Mouse (Mus musculus) limb, embryonic 10.5 days (tissue): ENCODE results near the gene Fgfr1op2. TPM values are rescaled to one million over a fixed set of nuclear protein-coding genes. Genes with fewer than 3 reads are reported as not detected.

Source experiments
- DNase-seq: peaks from one replicate; pipeline ENCODE4 v3.0.0-alpha.2; 2017; ENCODE audit warnings: low spot score
- H3K27ac ChIP-seq: fragments of 300-500 bp; sonication (generic); 2 replicates; pipeline ENCODE4 v1.5.1; 2016; ENCODE audit warnings: mild to moderate bottlenecking
- H3K27me3 ChIP-seq: fragments of 300-500 bp; sonication (generic); 2 replicates; pipeline ENCODE4 v1.6.1; 2016; ENCODE audit warnings: low read depth, mild to moderate bottlenecking; ENCODE audit not compliant: poor library complexity, severe bottlenecking
- H3K36me3 ChIP-seq: fragments of 300-500 bp; sonication (generic); 2 replicates; pipeline ENCODE4 v1.6.1; 2016; ENCODE audit warnings: mild to moderate bottlenecking, moderate library complexity
- H3K4me1 ChIP-seq: fragments of 300-500 bp; sonication (generic); 2 replicates; pipeline ENCODE4 v1.6.1; 2016
- H3K4me3 ChIP-seq: fragments of 300-500 bp; sonication (generic); 2 replicates; pipeline ENCODE4 v1.5.1; 2016; ENCODE audit warnings: mild to moderate bottlenecking, moderate library complexity
- H3K9me3 ChIP-seq: fragments of 300-500 bp; sonication (generic); replicated peaks from 2 replicates; pipeline ENCODE4 v1.6.1; 2016; ENCODE audit warnings: mild to moderate bottlenecking
- WGBS: fragments of 180-500 bp; shearing (Covaris S2); methylation state at CpG from one replicate; pipeline ENCODE4 v1.1.7; 2016; 5-methylcytosine and 5-hydroxymethylcytosine counted together
- polyA plus RNA-seq: library from polyadenylated mRNA; unstranded; fragments of >200 nt; fragmentation: Nextera tagmentation; extraction: Ambion mirVana; gene quantifications from 2 replicates; pipeline ENCODE4 v1.2.1, GENCODE M21; 2016

Fgfr1op2 gene
- polyA plus RNA-seq, 1 experiment from 2014 or later: 87.8 TPM

DNA sequence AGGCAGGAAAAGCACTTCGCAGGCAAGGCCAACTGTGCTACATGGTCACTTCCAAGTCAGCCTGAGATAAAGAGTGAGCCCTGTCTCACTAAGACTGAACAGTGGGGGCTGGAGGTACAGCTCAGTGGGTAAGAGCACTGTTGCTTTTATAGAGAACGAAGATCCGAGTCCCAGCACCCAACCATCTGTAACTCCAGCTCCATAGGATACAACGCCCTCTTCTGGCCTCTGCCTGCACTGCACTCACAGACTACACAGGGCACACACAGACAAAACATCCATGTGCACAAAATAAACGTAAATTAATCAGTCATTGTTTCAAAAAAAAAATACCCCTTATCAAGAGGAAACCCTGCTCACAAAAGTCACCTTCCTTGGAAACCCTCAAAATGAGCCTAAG, 36.9 kb downstream of the Fgfr1op2 start:
- Histone ChIP-seq H3K4me1 (no peaks in the 10 kb centered on the region), H3K4me3 (no peak overlapping the region), H3K36me3 (peaks cover 84% of the 10 kb centered on the region), H3K27ac (no peak overlapping the region), H3K27me3 (no peaks in the 10 kb centered on the region), H3K9me3 (no peaks in the 10 kb centered on the region)
- DNase-seq: no peak
- WGBS: 94% methylated on average over 5 of the region's 5 CpGs

DNA sequence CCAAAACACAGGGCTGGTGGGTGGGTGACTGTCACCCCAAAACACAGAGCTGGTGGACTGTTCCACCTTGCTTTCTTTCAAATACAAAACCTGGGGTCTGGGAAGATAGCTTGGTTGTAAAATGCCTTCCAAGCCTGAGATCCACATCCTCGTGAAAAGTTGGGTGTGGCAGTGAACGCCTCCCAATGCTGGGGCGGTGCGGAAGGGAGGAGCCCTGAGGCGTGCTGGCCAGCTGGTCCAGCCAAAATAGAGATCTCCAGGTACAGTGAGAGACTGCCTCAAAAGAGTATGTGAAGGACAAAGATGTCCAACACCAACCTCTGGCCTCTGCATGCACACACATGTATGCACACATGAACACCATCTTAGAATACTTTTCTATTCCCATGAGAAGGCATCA, 37.5 kb downstream of the Fgfr1op2 start:
- peaks cover 81% of the 10 kb centered on the region for H3K36me3 ChIP-seq
- H3K9me3 ChIP-seq: no peaks in the 10 kb centered on the region
- no peaks in the 10 kb centered on the region for H3K4me1 ChIP-seq
- H3K27me3 ChIP-seq: no peaks in the 10 kb centered on the region
- H3K4me3 ChIP-seq: no peak overlapping the region
- WGBS: 94% methylated on average over 5 of the region's 5 CpGs
- H3K27ac ChIP-seq: no peak overlapping the region
- no peak for DNase-seq

DNA sequence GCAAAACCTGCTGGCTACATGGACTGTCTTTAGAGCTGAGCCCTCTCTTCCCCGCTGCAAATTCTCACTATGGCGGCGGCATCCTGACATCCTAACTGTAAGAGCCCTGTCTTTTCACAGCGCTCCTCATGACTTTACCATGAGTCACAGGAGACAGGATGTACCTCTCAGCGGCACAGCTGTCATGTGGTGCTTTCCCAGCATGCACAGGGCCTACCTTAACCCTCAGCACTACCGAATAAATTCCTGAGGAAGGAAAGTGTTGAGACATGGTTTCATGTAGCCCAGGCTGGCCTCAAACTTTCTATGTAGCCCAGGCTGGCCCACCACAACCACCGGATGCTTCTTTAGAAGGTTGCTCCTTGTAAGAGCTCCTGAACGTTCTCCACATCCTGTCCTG, 38.9 kb downstream of the Fgfr1op2 start:
- Histone ChIP-seq H3K27ac (no peak overlapping the region), H3K4me3 (no peak overlapping the region), H3K4me1 (no peaks in the 10 kb centered on the region), H3K36me3 (peaks cover 78% of the 10 kb centered on the region), H3K27me3 (no peaks in the 10 kb centered on the region), H3K9me3 (no peaks in the 10 kb centered on the region)
- no peak for DNase-seq
- 94% methylated on average over 8 of the region's 8 CpGs for WGBS

DNA sequence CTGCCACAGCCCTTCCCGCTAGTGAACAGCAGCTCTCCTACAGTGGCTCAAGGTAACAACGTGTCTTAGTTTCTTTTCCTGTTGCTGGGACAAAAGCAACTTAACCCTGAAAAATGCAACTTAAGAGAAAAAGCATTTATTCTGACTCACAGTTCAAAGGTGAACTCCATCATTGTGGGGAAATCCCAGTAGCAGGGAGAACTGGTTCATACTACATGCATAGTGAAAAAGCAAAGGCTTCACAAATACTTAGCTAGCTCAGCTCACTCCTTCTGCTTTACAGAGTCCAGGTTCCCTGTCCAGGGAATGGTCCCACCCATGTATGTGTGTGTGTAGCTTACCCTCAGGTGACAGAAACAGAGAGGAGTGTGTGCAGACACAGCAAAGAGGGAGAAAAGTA, 39.7 kb downstream of the Fgfr1op2 start:
- H3K27me3 ChIP-seq: no peaks in the 10 kb centered on the region
- no peak for DNase-seq
- H3K27ac ChIP-seq: no peak overlapping the region
- peaks cover 81% of the 10 kb centered on the region for H3K36me3 ChIP-seq
- no peaks in the 10 kb centered on the region for H3K4me1 ChIP-seq
- no peaks in the 10 kb centered on the region for H3K9me3 ChIP-seq
- H3K4me3 ChIP-seq: no peak overlapping the region
- 97% methylated on average over 2 of the region's 2 CpGs for WGBS

DNA sequence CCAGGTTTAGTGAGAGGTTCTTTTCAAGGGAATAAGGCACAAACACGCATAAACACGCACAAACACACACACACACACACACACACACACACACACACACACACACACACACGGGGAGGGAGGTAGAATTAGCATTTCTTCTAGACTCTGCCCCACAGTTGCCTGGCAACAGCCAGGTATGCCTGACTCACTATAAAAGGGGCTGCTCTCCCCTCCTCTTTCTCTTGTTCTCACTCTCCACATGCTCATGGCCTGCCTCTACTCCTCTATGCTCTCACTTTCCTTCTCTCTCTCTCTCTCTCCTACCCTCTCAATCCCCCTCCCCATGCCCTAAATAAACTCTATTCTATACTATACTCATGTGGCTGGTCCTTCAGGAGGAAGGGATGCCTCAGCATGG, 51.1 kb downstream of the Fgfr1op2 start:
- Histone ChIP-seq H3K4me3 (no peak overlapping the region), H3K9me3 (no peaks in the 10 kb centered on the region)
- WGBS: 88% methylated on average over 3 of the region's 3 CpGs

DNA sequence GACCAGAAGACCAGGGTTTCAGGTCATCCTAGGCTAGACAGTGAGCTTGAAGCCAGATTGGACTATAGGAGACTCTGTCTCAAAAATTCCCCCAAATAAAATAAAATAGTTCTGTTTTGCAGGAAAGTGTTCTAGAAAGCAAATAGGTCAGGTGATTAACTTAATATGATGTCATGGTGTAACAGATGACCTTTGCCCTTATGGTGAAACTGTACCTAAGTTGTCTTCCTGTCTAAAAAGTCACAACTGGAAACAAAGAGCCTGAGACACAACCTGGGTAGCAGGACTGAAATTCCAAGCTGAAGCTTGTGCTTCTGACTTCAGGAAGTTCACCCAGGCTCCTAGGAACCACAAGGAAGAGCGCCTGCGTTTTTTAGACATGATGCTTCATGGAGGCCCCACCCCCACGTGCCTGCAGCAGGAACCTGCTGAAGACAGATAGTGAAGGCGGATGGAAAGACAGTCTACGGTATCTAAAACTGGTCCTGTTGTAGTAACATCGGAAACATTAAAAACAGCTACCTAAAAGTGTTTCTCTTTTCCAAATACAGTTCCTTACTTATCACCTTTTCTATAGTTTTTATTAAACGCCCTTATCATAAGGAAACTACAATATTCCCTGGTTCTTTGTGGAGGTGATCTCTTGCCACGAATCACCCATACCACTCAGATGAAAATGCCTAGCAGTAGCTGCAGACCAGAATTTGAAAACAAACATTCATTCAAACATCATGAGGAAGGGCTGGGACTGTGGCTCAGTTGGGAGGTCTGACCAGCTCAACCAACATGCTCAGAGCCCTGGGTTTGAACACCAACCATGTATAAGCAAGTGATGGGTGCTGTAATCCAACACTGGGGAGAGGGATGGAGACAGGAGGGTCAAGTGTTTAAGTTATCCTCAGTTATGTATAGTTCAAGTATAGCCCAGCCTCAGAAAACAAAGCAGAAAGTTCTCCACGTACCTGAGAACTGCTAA, 53.1 kb downstream of the Fgfr1op2 start:
- Histone ChIP-seq H3K4me1 (peaks cover 26% of the 10 kb centered on the region), H3K9me3 (no peaks in the 10 kb centered on the region), H3K27me3 (no peaks in the 10 kb centered on the region), H3K27ac (no peak overlapping the region), H3K36me3 (peaks cover 2% of the 10 kb centered on the region; the same call in 1 of the 2 replicates), H3K4me3 (no peak overlapping the region)
- WGBS: 84% methylated on average over 9 of the region's 9 CpGs
- no peak for DNase-seq

More for the DNA sequence above, 51.1 kb downstream of the Fgfr1op2 start:
- Histone ChIP-seq H3K27me3 (no peaks in the 10 kb centered on the region), H3K4me1 (peaks cover 13% of the 10 kb centered on the region), H3K27ac (no peak overlapping the region), H3K36me3 (peaks cover 18% of the 10 kb centered on the region)
- DNase-seq: no peak

DNA sequence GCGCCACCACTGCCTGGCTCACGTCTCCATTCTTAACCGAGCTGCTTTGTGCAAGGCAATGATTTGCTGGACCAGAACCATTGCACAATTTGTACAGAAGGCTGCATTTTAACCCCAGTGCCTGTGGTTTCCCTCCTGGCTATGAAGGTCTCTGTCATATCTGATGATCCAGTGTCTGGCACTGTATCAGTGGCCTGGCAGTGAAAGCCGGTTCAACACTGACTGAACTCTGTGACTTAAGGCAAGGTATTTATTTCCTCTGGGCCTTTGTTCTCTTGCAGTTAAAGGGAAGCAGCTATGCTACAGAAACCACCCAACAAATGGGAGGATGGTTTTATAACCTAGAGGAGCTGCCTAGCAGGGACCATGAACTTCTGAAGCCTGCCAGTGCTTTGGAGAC, 54.0 kb downstream of the Fgfr1op2 start:
- Histone ChIP-seq H3K36me3 (no peaks in the 10 kb centered on the region), H3K4me1 (peaks cover 26% of the 10 kb centered on the region), H3K4me3 (no peak overlapping the region), H3K9me3 (no peaks in the 10 kb centered on the region), H3K27ac (no peak overlapping the region), H3K27me3 (no peaks in the 10 kb centered on the region)
- 87% methylated on average over 4 of the region's 4 CpGs for WGBS
- DNase-seq: no peak

DNA sequence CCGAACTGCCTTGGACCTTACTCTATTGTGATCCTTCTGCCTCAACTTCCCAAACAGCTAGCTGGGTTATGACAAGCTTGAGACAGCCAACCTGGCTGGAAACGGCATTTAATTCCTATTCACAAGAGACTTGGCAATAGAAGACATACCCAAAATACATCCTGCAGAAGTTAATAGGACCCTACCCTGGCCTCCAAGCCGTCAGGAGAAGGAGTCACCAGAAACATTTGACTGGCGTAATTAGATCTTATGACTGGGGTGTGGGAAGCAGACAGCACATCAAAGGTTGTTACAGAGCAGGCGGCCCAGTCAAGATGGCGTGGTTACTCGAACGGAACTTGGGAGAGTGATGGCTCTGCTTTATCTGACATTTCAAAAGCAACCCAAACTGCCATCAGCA, 54.8 kb downstream of the Fgfr1op2 start:
- H3K4me1 ChIP-seq: peaks cover 26% of the 10 kb centered on the region
- H3K9me3 ChIP-seq: no peaks in the 10 kb centered on the region
- H3K36me3 ChIP-seq: no peaks in the 10 kb centered on the region
- WGBS: 45% methylated on average over 8 of the region's 8 CpGs
- no peak for DNase-seq
- no peak overlapping the region for H3K27ac ChIP-seq
- no peak overlapping the region for H3K4me3 ChIP-seq
- no peaks in the 10 kb centered on the region for H3K27me3 ChIP-seq

DNA sequence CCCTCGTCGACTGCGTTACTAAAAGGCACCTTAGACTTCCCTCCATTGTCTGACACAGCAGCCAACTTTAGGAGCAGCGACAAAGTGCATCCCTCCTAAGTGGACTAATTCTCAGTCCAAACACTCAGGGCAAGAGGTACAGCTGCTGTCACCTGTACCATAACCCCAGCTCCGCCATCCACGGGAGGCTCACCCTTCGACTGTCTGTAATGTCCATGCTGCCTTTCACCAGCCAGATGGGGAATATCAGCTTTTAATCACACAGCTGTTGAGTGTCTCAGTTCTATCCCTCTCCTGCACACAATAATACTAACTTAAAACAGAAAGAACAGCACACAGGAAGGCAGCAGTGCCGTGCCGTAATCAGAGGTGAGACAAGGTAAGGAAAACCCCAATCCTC, 55.4 kb downstream of the Fgfr1op2 start:
- DNase-seq: no peak
- H3K9me3 ChIP-seq: no peaks in the 10 kb centered on the region
- H3K36me3 ChIP-seq: no peaks in the 10 kb centered on the region
- 83% methylated on average over 9 of the region's 9 CpGs for WGBS
- no peak overlapping the region for H3K4me3 ChIP-seq
- peaks cover 26% of the 10 kb centered on the region for H3K4me1 ChIP-seq
- H3K27ac ChIP-seq: no peak overlapping the region
- no peaks in the 10 kb centered on the region for H3K27me3 ChIP-seq

DNA sequence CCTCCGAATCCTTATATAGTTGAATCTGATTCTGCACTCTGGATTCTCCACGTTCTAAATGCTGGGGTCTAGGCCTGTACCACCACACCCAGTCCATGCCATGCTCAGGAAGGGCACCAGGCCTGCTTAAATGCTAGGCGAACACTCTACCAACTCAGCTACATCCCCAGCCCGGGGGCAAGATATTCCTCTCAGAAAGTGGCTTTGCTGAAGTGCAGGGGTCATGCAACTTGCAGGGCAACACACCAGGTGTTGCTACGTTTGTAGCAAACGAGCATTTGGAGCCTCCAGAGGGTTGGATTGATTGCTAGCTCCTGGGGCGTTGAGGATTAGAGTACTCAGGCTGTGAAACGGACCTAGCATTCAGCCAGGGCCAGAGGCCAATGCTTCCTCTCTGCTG, 56.1 kb downstream of the Fgfr1op2 start:
- WGBS: 46% methylated on average over 8 of the region's 8 CpGs
- Histone ChIP-seq H3K36me3 (no peaks in the 10 kb centered on the region), H3K27ac (peak overlapping the region; percentile 92; the same call in 1 of the 2 replicates), H3K9me3 (no peaks in the 10 kb centered on the region), H3K27me3 (no peaks in the 10 kb centered on the region), H3K4me3 (peak overlapping the region; percentile 78), H3K4me1 (peaks cover 26% of the 10 kb centered on the region)
- DNase-seq: peak; percentile 44

DNA sequence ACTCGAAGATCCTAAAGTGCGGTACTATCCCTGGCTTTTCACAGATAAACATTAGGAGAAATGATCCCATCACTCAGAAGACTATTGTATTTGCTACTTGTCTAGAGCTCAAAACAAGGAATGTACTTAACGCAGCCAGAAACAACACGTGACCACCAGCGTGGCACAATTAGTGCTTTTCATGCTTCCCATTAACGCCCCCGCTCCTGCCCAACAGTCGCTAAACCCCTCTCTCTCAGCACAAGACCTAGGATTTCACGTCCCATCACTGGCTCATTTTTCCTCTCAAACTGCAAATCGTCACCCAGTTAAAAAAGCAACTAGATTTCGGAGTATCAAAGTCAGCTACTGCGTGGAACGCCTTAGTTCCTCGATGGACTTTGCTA, 56.6 kb downstream of the Fgfr1op2 start:
- Histone ChIP-seq H3K27ac (peak overlapping the region; percentile 92), H3K4me1 (peaks cover 26% of the 10 kb centered on the region), H3K9me3 (no peaks in the 10 kb centered on the region), H3K4me3 (peak overlapping the region; percentile 78), H3K27me3 (no peaks in the 10 kb centered on the region), H3K36me3 (no peaks in the 10 kb centered on the region)
- no peak for DNase-seq
- WGBS: 16% methylated on average over 14 of the region's 14 CpGs

DNA sequence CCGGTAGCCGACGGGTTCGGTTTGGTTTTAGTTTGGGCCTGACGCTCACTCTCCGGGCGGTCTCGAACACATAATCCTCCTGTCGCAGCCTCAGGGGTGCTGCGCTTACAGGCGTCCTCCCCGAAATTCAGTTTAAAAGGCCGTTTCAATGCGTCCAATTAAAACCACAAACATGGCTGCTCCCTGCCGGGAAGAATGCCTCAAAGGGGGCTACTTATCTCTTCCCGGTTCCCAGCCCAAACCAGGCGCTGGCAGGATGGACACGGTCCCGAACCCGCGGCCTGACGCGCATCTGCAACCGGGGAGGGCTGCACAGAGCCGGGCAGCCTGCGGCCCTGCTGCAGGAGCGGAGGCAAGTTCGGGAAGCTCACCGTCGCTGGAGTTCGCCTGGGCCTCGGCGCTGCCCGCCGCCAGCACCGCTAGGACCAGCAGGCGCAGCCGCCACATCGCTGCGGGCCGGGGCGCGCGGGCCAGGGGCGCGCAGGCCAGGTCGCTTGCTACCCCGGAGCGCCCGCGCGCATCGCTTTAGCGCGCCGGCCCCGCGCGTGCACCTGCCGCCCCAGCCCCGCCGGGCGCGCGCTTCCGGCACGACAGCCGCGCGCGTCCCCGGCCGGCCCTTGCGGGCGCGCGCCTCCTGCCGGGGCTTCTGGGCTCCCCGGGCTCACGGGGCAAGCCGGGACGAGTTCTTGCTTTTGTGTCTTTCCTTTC, 57.2 kb downstream of the Fgfr1op2 start:
- Histone ChIP-seq H3K4me1 (peaks cover 26% of the 10 kb centered on the region), H3K4me3 (peak overlapping the region; percentile 78), H3K36me3 (no peaks in the 10 kb centered on the region), H3K9me3 (no peaks in the 10 kb centered on the region), H3K27ac (peak overlapping the region; percentile 92), H3K27me3 (no peaks in the 10 kb centered on the region)
- DNase-seq: peak; percentile 83
- WGBS: 1% methylated on average over 82 of the region's 82 CpGs
